Mouse (Mus musculus) forebrain, embryonic 16.5 days (tissue): ENCODE data around the gene Pirt. TPM values are rescaled to one million over a fixed set of nuclear protein-coding genes. Genes with fewer than 3 reads are reported as not detected.
A peak's percentile ranks its signal among the peaks of the same experiment; 100 is the strongest.

ENCODE experiments used
- ATAC-seq: fragments of 200-750 bp; cut with Nextera tagmentation; 2 replicates; pipeline ENCODE4 v1.8.0; 2017; ENCODE audit warnings: mild to moderate bottlenecking, moderate library complexity
- H3K27ac ChIP-seq: fragments of 300-500 bp; sonication (generic); 2 replicates; pipeline ENCODE4 v1.5.1; 2014; ENCODE audit warnings: low read length, control low read depth
- H3K27me3 ChIP-seq: fragments of 300-500 bp; sonication (generic); replicated peaks from 2 replicates; pipeline ENCODE4 v1.6.1; 2014; ENCODE audit warnings: low read length; ENCODE audit not compliant: control insufficient read depth, insufficient read depth
- H3K36me3 ChIP-seq: fragments of 300-500 bp; sonication (generic); 2 replicates; pipeline ENCODE4 v1.6.1; 2014; ENCODE audit not compliant: control insufficient read depth, insufficient read depth
- H3K4me1 ChIP-seq: fragments of 300-500 bp; sonication (generic); replicated peaks from 2 replicates; pipeline ENCODE4 v1.6.1; 2014; ENCODE audit warnings: low read length; ENCODE audit not compliant: control insufficient read depth, insufficient read depth
- H3K4me2 ChIP-seq: fragments of 300-500 bp; sonication (generic); 2 replicates; pipeline ENCODE4 v1.6.1; 2014; ENCODE audit warnings: mild to moderate bottlenecking, low read length, control low read depth
- H3K4me3 ChIP-seq: fragments of 300-500 bp; sonication (generic); replicated peaks from 2 replicates; pipeline ENCODE4 v1.5.1; 2014; ENCODE audit warnings: mild to moderate bottlenecking, low read length, control low read depth
- H3K9ac ChIP-seq: fragments of 300-500 bp; sonication (generic); replicated peaks from 2 replicates; pipeline ENCODE4 v1.6.1; 2014; ENCODE audit warnings: low read depth, low read length, control low read depth
- H3K9me3 ChIP-seq: fragments of 300-500 bp; sonication (generic); 2 replicates; pipeline ENCODE4 v1.6.1; 2016; ENCODE audit warnings: low read length; ENCODE audit not compliant: control insufficient read depth
- WGBS: fragments of 180-500 bp; shearing (Covaris S2); extraction: QIAGEN DNeasy Blood & Tissue Kit; methylation state at CpG from one replicate; pipeline ENCODE4 v1.1.7; 2014; 5-methylcytosine and 5-hydroxymethylcytosine counted together
- polyA plus RNA-seq: library from polyadenylated mRNA; unstranded; fragments of >200 nt; fragmentation: Nextera tagmentation; extraction: Ambion mirVana; gene quantifications from 2 replicates; pipeline ENCODE4 v1.2.1, GENCODE M21; 2015

Pirt gene
- polyA plus RNA-seq, 1 experiment from 2014 or later = 0.15 TPM

DNA sequence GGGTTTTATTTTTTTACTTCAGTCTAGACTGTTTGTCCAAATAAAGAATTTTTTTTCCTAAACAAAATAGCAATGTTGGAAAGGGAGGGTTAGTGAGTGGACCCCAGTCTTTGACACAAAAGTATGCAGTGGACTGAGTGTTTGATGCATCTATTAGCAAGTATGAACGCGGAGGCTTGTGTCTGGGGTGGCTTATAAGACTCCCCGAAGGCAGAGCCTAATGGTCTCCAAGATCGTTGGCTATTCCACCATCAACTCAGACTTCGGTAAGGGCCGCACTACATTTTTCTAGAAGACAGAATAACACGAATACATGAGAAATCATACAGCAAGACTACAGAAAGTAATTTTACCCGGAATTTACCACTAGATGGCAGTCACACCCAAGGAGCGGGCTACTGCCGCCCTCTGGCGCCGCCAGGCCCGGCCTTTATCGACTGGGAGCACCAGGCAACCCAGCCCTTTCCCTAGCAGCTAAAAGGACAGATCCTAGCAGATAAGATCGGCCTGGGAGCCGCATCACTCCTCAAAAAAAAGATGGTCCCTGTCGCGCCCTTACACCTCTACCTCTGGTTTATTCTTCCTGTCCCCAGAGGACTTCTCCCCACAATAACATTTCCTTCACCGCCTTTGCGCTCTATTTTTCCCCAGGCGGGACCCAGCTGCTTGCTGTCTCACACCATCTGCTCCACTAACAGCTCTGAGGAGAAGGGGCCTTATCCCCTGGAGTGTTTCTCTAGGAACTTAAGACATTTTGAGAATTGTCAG, 6.0 kb upstream of the Pirt start:
- 0 out of 2 replicates have a peak, but pooled peaks cover 2% of the 10 kb centered on the region for H3K27me3 ChIP-seq
- H3K9me3 ChIP-seq = no peaks in the 10 kb centered on the region
- peak overlapping the region; percentile 62 for H3K27ac ChIP-seq
- peaks cover 8% of the 10 kb centered on the region for H3K4me1 ChIP-seq
- no peak overlapping the region for H3K4me3 ChIP-seq
- H3K36me3 ChIP-seq = no peaks in the 10 kb centered on the region
- ATAC-seq = peak; percentile 92
- WGBS = 11% methylated on average over 21 of the region's 21 CpGs
- peak overlapping the region; percentile 28; the same call in 1 of the 2 replicates for H3K9ac ChIP-seq
- H3K4me2 ChIP-seq = peak overlapping the region; percentile 36

DNA sequence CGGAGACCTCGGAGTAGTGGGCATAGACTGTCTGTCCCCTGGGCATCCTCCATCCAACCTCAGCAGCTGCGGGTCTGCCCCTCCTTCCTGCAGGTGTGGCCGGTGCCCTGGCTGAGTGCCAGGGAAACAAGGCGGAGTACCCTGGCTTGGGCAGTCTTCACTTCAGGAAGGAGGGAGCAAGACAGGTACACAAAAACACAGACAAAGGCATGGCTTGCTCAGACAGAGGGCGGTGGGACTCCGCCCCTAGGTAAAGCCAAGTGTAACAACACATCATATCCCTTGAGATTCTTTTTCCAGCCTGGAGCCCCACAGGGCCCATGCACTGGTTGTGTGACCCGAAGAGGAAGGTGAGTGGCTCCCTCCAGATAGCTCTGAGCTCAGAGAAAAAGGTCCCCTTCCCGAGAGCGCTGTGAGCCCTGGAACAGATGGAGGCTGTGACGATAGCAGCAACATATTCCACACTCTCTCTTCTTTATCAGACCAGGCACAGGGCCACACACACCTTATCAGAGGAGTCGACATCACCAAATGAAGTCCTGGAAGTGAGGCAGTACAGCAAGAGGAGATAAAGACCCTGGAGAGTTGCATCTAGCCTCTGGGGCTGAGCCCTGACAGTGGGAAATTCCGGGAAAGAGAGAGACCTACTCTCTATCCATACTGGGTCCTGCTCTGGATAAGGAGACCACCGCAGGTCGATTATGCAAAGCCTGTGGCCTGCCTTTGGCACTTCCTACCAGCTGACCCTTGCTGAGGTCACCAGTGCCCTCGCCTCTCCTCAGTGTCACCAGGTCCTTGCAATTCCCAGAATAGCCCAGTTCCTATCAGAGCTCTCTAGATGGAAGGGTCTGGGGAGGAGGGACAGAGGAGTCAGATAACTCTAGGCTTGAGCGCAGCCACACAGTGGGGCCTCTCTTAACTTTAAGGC, 1.0 kb downstream of the Pirt start:
- H3K9ac ChIP-seq = no peak overlapping the region
- H3K4me1 ChIP-seq = no peaks in the 10 kb centered on the region
- H3K9me3 ChIP-seq = no peaks in the 10 kb centered on the region
- no peak overlapping the region for H3K27ac ChIP-seq
- ATAC-seq = no peak
- no peaks in the 10 kb centered on the region for H3K36me3 ChIP-seq
- no peak overlapping the region for H3K4me2 ChIP-seq
- 64% methylated on average over 17 of the region's 17 CpGs for WGBS
- H3K27me3 ChIP-seq = no peaks in the 10 kb centered on the region
- no peak overlapping the region for H3K4me3 ChIP-seq

DNA sequence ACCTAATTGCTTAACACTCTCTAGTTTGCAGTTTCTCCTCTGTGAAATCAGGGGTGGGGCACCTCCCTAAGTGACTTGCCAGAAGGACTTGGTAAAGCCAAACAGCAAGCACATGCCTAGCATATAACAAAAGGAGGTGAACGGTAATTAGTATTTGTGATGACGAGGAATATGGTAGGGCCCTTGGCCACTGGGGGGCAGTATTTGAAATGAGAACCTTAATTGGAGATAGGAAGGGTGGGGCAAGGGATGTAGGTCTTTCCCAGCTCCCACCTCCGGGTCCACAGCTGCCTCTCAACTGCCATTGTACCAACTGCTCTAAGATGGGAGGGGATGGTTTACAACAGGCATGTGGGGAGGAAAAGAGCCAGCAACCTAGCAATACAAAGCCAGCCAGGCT, 2.5 kb downstream of the Pirt start:
- Histone ChIP-seq H3K4me1 (no peaks in the 10 kb centered on the region), H3K27ac (no peak overlapping the region), H3K27me3 (no peaks in the 10 kb centered on the region), H3K4me2 (no peak overlapping the region), H3K9ac (no peak overlapping the region), H3K36me3 (no peaks in the 10 kb centered on the region), H3K9me3 (no peaks in the 10 kb centered on the region), H3K4me3 (no peak overlapping the region)
- ATAC-seq = no peak
- 12% methylated on average over 3 of the region's 3 CpGs for WGBS

DNA sequence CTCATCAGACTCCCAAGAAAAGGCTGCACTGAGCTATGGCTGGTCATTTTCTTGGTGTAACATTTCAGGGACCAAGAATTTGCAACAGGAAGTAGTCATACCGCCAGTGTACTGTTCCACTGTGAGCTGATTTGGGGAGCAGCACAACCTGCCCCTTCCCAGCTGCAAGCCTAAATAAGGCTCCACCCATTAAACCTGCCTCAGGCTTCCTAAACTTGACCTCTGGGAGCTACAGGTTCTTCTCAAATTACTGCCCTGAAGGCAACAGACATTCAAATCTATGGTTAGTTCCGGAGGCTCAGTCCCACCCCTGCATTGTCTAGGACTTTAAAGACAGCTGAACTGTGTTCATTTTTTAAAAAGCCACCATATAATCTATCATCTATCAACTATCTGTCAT, 8.2 kb downstream of the Pirt start:
- Histone ChIP-seq H3K4me2 (no peak overlapping the region), H3K4me1 (no peaks in the 10 kb centered on the region), H3K27ac (no peak overlapping the region), H3K4me3 (no peak overlapping the region), H3K27me3 (no peaks in the 10 kb centered on the region), H3K9ac (no peak overlapping the region), H3K36me3 (no peaks in the 10 kb centered on the region), H3K9me3 (no peaks in the 10 kb centered on the region)
- no peak for ATAC-seq
- WGBS = 75% methylated on average over 2 of the region's 2 CpGs

DNA sequence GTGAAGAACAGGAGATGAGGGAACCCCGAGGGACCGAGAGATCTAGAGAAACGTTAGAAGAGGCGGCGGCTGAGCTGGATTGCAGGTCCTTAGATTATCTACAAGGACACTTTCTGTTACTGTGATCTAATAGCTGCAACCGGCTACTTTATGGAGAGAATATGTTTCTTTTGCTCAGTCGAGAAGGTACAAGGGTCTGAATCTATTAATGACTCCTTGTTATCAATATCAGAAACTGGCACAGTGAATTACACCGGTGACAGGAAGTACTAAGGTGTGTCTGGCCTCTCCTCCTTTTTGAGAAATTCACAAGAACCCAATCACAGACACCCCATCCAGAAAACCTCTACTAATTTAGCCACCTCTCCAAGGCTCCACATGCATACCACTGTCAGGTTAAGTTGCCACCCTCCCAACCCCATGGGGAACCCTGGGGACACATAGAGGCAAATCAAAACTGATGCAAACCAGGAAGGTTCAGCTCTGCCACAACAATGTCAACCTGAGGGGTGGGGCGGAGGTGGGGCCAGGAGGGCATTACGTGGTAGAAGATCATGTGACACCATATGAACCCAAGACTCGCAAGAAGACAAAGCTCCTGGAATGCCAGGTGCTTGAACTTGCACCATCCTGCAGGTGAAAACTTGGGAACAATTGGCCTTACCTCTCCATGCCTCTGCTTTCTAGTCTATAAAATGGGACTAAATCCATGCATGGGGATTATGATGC, 12.5 kb downstream of the Pirt start:
- 90% methylated on average over 11 of the region's 11 CpGs for WGBS
- Histone ChIP-seq H3K27ac (no peak overlapping the region), H3K4me2 (no peak overlapping the region), H3K9ac (no peak overlapping the region), H3K27me3 (no peaks in the 10 kb centered on the region), H3K4me3 (no peak overlapping the region), H3K9me3 (no peaks in the 10 kb centered on the region), H3K36me3 (no peaks in the 10 kb centered on the region), H3K4me1 (no peaks in the 10 kb centered on the region)
- no peak for ATAC-seq

DNA sequence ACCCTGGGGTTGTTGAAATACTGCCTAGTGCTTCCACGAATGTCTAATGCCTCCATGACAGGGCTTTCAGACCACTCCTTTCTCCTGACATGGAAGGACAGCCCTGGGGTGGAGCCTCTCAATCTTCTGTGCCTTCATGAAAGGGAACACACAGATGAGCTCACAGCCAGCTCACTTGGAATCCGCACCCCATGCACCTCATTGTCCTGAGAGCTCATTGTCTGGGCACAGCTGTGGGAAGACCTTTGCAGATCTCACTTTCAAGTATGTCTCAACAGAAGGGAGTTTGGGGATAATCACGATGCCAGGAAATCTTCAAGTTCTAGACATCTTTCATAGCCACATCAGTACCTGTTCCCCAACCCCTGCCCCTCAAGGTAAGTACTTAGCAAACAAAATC, 16.5 kb downstream of the Pirt start:
- ATAC-seq = no peak
- Histone ChIP-seq H3K4me3 (no peak overlapping the region), H3K36me3 (no peaks in the 10 kb centered on the region), H3K27me3 (no peaks in the 10 kb centered on the region), H3K4me2 (no peak overlapping the region), H3K9ac (no peak overlapping the region), H3K9me3 (no peaks in the 10 kb centered on the region), H3K27ac (no peak overlapping the region), H3K4me1 (no peaks in the 10 kb centered on the region)
- 42% methylated on average over 3 of the region's 3 CpGs for WGBS

DNA sequence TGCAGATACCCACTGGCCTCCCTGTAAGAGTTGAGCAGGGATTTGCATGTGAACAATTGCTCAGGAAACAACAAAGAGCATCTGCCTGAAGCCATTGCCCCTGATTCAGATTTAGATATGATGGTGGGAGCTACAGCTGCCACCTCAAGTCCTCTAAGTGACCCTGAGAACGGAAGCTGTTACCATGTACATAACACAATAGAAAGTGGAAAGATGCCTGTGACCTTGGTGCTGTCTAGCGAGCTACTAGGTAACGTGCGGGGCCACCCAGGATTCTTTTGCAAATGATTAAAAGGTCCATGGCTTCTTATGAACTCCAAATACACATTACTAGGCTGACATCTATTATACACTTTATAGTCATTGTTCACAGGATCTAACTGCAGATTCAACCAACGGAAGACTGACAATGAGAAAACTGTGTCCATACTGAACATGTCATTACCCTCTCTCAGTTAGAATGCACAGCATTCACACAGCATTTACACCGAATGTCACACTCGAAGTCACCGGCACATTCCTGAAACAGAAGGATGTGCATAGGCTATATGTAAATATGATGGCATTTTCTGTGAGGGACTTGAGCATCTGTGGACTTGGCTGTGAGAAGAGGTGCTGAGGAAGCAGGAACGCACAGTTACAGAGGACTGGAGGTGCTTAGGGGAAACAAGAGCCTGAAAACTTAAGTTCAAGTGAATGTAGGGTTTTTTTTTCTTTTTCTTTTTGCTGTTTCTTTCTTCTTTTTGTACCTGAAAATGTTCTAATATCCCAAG, 21.2 kb downstream of the Pirt start:
- H3K9me3 ChIP-seq = no peaks in the 10 kb centered on the region
- H3K4me2 ChIP-seq = no peak overlapping the region
- no peaks in the 10 kb centered on the region for H3K36me3 ChIP-seq
- no peak overlapping the region for H3K27ac ChIP-seq
- H3K4me1 ChIP-seq = no peaks in the 10 kb centered on the region
- no peak for ATAC-seq
- no peak overlapping the region for H3K4me3 ChIP-seq
- WGBS = 64% methylated on average over 9 of the region's 9 CpGs
- H3K9ac ChIP-seq = no peak overlapping the region
- H3K27me3 ChIP-seq = no peaks in the 10 kb centered on the region

DNA sequence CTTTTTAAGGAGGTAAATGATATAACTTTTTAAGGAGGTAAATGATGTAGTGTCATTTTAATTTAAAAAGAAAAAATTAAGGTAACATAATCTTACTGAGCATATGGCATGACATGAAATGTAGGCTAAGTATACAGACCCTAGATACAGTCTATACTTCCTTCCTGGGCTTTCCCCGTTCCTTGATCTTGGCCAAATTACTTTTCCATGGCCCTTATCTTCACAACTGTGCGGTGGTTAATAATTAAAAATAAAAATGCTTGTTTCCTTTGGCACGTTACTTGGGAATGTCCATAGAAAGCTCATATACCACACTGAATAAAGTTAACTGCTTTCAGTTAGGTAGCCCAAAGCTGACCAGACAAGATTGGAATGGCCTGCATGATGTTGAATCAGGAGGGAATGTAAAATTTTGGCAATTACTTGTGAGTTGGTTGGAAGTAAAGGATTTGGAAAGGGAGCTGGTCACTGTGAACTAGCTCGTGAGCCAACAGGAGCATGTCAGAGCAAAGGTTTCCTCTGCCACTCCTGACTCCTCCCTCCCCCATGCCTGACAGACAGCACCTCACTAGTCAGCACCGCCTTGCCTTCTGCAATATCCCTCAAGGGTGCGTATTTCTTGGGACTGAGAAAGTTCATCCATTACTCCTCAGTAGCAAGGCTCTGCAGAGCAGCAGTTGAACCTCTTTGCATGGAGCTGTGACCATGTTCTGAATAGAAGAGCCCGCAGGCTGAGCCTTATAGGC, 22.8 kb downstream of the Pirt start:
- H3K9me3 ChIP-seq = no peaks in the 10 kb centered on the region
- no peak overlapping the region for H3K9ac ChIP-seq
- H3K4me2 ChIP-seq = no peak overlapping the region
- no peak overlapping the region for H3K27ac ChIP-seq
- H3K27me3 ChIP-seq = no peaks in the 10 kb centered on the region
- no peaks in the 10 kb centered on the region for H3K4me1 ChIP-seq
- no peak for ATAC-seq
- 81% methylated on average over 7 of the region's 7 CpGs for WGBS
- no peaks in the 10 kb centered on the region for H3K36me3 ChIP-seq
- no peak overlapping the region for H3K4me3 ChIP-seq
